Mouse (Mus musculus): ENCODE measurements at regions not wholly inside any gene's neighbourhood (a gene's known extent, or its start where the extent isn't known, plus 50 kb on each side); places are given as distances from the start of the nearest gene placed in this dataset.

GRCm38 (mm10) chr13:90749741-90750140, 155.4 kb downstream of the Atp6ap1l start:
- Histone ChIP-seq H3K9ac (replicated peaks; ENCODE audit: low read depth, low read length) (no peak overlapping the region), H3K4me3 (ENCODE audit: low read depth, low read length) (no peak overlapping the region), H3K4me2 (ENCODE audit: low read depth, low read length) (no peak overlapping the region), H3K27me3 (ENCODE audit: control insufficient read depth, insufficient read depth, low read length) (no peaks in the 10 kb centered on the region), H3K4me1 (ENCODE audit: control insufficient read depth, insufficient read depth, low read length) (no peaks in the 10 kb centered on the region), H3K27ac (ENCODE audit: low read depth, low read length) (no peak overlapping the region), H3K36me3 (ENCODE audit: control insufficient read depth, insufficient read depth, low read length) (no peaks in the 10 kb centered on the region), H3K9me3 (ENCODE audit: control insufficient read depth, low read length) (no peaks in the 10 kb centered on the region)
- no peak for ATAC-seq (ENCODE audit: low read depth)
- WGBS, result 90% methylated on average over 1 of the region's 1 CpGs

GRCm38 (mm10) chr13:90745063-90745462, 160.1 kb downstream of the Atp6ap1l start:
- ATAC-seq (ENCODE audit: low read depth), result no peak
- Histone ChIP-seq H3K4me1 (ENCODE audit: control insufficient read depth, insufficient read depth, low read length) (no peaks in the 10 kb centered on the region), H3K9me3 (ENCODE audit: control insufficient read depth, low read length) (no peaks in the 10 kb centered on the region), H3K9ac (replicated peaks; ENCODE audit: low read depth, low read length) (no peak overlapping the region), H3K27ac (ENCODE audit: low read depth, low read length) (no peak overlapping the region), H3K36me3 (ENCODE audit: control insufficient read depth, insufficient read depth, low read length) (no peaks in the 10 kb centered on the region), H3K27me3 (ENCODE audit: control insufficient read depth, insufficient read depth, low read length) (no peaks in the 10 kb centered on the region), H3K4me2 (ENCODE audit: low read depth, low read length) (no peak overlapping the region), H3K4me3 (ENCODE audit: low read depth, low read length) (no peak overlapping the region)
- 44% methylated on average over 1 of the region's 1 CpGs for WGBS

- WGBS, result 70% methylated on average over 4 of the region's 4 CpGs
- Histone ChIP-seq H3K9me3 (ENCODE audit: control insufficient read depth, low read length) (no peaks in the 10 kb centered on the region), H3K36me3 (ENCODE audit: control insufficient read depth, insufficient read depth, low read length) (no peaks in the 10 kb centered on the region)
These were observed 162.3 kb downstream of the Atp6ap1l start for GRCm38 (mm10) chr13:90742615-90743402.

GRCm38 (mm10) chr13:90739797-90740196, 165.4 kb downstream of the Atp6ap1l start:
- no peak overlapping the region for H3K27ac ChIP-seq (ENCODE audit: low read depth, low read length)
- no peaks in the 10 kb centered on the region for H3K36me3 ChIP-seq (ENCODE audit: control insufficient read depth, insufficient read depth, low read length)
- H3K4me3 ChIP-seq (ENCODE audit: low read depth, low read length), result no peak overlapping the region
- no peak overlapping the region for H3K4me2 ChIP-seq (ENCODE audit: low read depth, low read length)
- H3K4me1 ChIP-seq (ENCODE audit: control insufficient read depth, insufficient read depth, low read length), result no peaks in the 10 kb centered on the region
- no peaks in the 10 kb centered on the region for H3K27me3 ChIP-seq (ENCODE audit: control insufficient read depth, insufficient read depth, low read length)
- no peaks in the 10 kb centered on the region for H3K9me3 ChIP-seq (ENCODE audit: control insufficient read depth, low read length)
- no peak overlapping the region for H3K9ac ChIP-seq (replicated peaks; ENCODE audit: low read depth, low read length)
- 92% methylated on average over 1 of the region's 1 CpGs for WGBS
- ATAC-seq (ENCODE audit: low read depth), result no peak

More at GRCm38 (mm10) chr13:90742615-90743402, 162.3 kb downstream of the Atp6ap1l start:
- no peaks in the 10 kb centered on the region for H3K27me3 ChIP-seq (ENCODE audit: control insufficient read depth, insufficient read depth, low read length)
- no peak for ATAC-seq (ENCODE audit: low read depth)
- no peak overlapping the region for H3K27ac ChIP-seq (ENCODE audit: low read depth, low read length)
- no peak overlapping the region for H3K4me2 ChIP-seq (ENCODE audit: low read depth, low read length)
- no peak overlapping the region for H3K9ac ChIP-seq (replicated peaks; ENCODE audit: low read depth, low read length)
- H3K4me1 ChIP-seq (ENCODE audit: control insufficient read depth, insufficient read depth, low read length), result no peaks in the 10 kb centered on the region
- no peak overlapping the region for H3K4me3 ChIP-seq (ENCODE audit: low read depth, low read length)

GRCm38 (mm10) chr13:90738513-90738912, 166.6 kb downstream of the Atp6ap1l start:
- no peak overlapping the region for H3K27ac ChIP-seq (ENCODE audit: low read depth, low read length)
- no peak overlapping the region for H3K9ac ChIP-seq (replicated peaks; ENCODE audit: low read depth, low read length)
- no peaks in the 10 kb centered on the region for H3K9me3 ChIP-seq (ENCODE audit: control insufficient read depth, low read length)
- no peaks in the 10 kb centered on the region for H3K36me3 ChIP-seq (ENCODE audit: control insufficient read depth, insufficient read depth, low read length)
- WGBS, result 88% methylated on average over 3 of the region's 3 CpGs
- no peak overlapping the region for H3K4me2 ChIP-seq (ENCODE audit: low read depth, low read length)
- no peaks in the 10 kb centered on the region for H3K27me3 ChIP-seq (ENCODE audit: control insufficient read depth, insufficient read depth, low read length)
- ATAC-seq (ENCODE audit: low read depth), result no peak
- no peak overlapping the region for H3K4me3 ChIP-seq (ENCODE audit: low read depth, low read length)
- no peaks in the 10 kb centered on the region for H3K4me1 ChIP-seq (ENCODE audit: control insufficient read depth, insufficient read depth, low read length)

GRCm38 (mm10) chr13:90733265-90733664, 171.9 kb downstream of the Atp6ap1l start:
- 95% methylated on average over 3 of the region's 3 CpGs for WGBS
- no peak for ATAC-seq (ENCODE audit: low read depth)
- Histone ChIP-seq H3K4me1 (ENCODE audit: control insufficient read depth, insufficient read depth, low read length) (no peaks in the 10 kb centered on the region), H3K27ac (ENCODE audit: low read depth, low read length) (no peak overlapping the region), H3K4me2 (ENCODE audit: low read depth, low read length) (no peak overlapping the region), H3K36me3 (ENCODE audit: control insufficient read depth, insufficient read depth, low read length) (no peaks in the 10 kb centered on the region), H3K9ac (replicated peaks; ENCODE audit: low read depth, low read length) (no peak overlapping the region), H3K27me3 (ENCODE audit: control insufficient read depth, insufficient read depth, low read length) (no peaks in the 10 kb centered on the region), H3K9me3 (ENCODE audit: control insufficient read depth, low read length) (no peaks in the 10 kb centered on the region), H3K4me3 (ENCODE audit: low read depth, low read length) (no peak overlapping the region)

- ATAC-seq (ENCODE audit: low read depth), result no peak
- no peak overlapping the region for H3K27ac ChIP-seq (ENCODE audit: low read depth, low read length)
- no peaks in the 10 kb centered on the region for H3K36me3 ChIP-seq (ENCODE audit: control insufficient read depth, insufficient read depth, low read length)
- H3K27me3 ChIP-seq (ENCODE audit: control insufficient read depth, insufficient read depth, low read length), result no peaks in the 10 kb centered on the region
- no peak overlapping the region for H3K4me3 ChIP-seq (ENCODE audit: low read depth, low read length)
- H3K9ac ChIP-seq (replicated peaks; ENCODE audit: low read depth, low read length), result no peak overlapping the region
- H3K9me3 ChIP-seq (ENCODE audit: control insufficient read depth, low read length), result no peaks in the 10 kb centered on the region
- H3K4me1 ChIP-seq (ENCODE audit: control insufficient read depth, insufficient read depth, low read length), result no peaks in the 10 kb centered on the region
- H3K4me2 ChIP-seq (ENCODE audit: low read depth, low read length), result no peak overlapping the region
These were observed 176.1 kb downstream of the Atp6ap1l start for GRCm38 (mm10) chr13:90729078-90729477.

- Histone ChIP-seq H3K4me2 (ENCODE audit: low read depth, low read length) (no peak overlapping the region), H3K36me3 (ENCODE audit: control insufficient read depth, insufficient read depth, low read length) (no peaks in the 10 kb centered on the region), H3K27ac (ENCODE audit: low read depth, low read length) (no peak overlapping the region), H3K27me3 (ENCODE audit: control insufficient read depth, insufficient read depth, low read length) (no peaks in the 10 kb centered on the region), H3K4me3 (ENCODE audit: low read depth, low read length) (no peak overlapping the region), H3K9me3 (ENCODE audit: control insufficient read depth, low read length) (no peaks in the 10 kb centered on the region), H3K9ac (replicated peaks; ENCODE audit: low read depth, low read length) (no peak overlapping the region), H3K4me1 (ENCODE audit: control insufficient read depth, insufficient read depth, low read length) (no peaks in the 10 kb centered on the region)
- no peak for ATAC-seq (ENCODE audit: low read depth)
- WGBS, result 76% methylated on average over 4 of the region's 4 CpGs
These were observed 177.3 kb downstream of the Atp6ap1l start for GRCm38 (mm10) chr13:90727816-90728215.

GRCm38 (mm10) chr13:90725053-90725827, 179.9 kb downstream of the Atp6ap1l start:
- Histone ChIP-seq H3K9me3 (ENCODE audit: control insufficient read depth, low read length) (no peaks in the 10 kb centered on the region), H3K27me3 (ENCODE audit: control insufficient read depth, insufficient read depth, low read length) (no peaks in the 10 kb centered on the region), H3K4me1 (ENCODE audit: control insufficient read depth, insufficient read depth, low read length) (no peaks in the 10 kb centered on the region), H3K4me3 (ENCODE audit: low read depth, low read length) (no peak overlapping the region), H3K27ac (ENCODE audit: low read depth, low read length) (no peak overlapping the region), H3K36me3 (ENCODE audit: control insufficient read depth, insufficient read depth, low read length) (no peaks in the 10 kb centered on the region), H3K9ac (replicated peaks; ENCODE audit: low read depth, low read length) (no peak overlapping the region), H3K4me2 (ENCODE audit: low read depth, low read length) (no peak overlapping the region)
- WGBS, result 91% methylated on average over 10 of the region's 10 CpGs
- ATAC-seq (ENCODE audit: low read depth), result no peak

Measured in neural tube, embryonic 14.5 days (tissue).